Mouse (Mus musculus) forebrain, embryonic 11.5 days (tissue): ENCODE results near the gene Arpin. TPM values are rescaled to one million over a fixed set of nuclear protein-coding genes. Genes with fewer than 3 reads are reported as not detected.

ENCODE experiments used
- ATAC-seq: fragments of 200-750 bp; cut with Nextera tagmentation; replicated peaks from 2 replicates; pipeline ENCODE4 v1.8.0; 2017; ENCODE audit warnings: moderate TSS enrichment; ENCODE audit not compliant: low FRiP score
- DNase-seq: peaks from one replicate; pipeline ENCODE4 v3.0.0-alpha.2; 2017; ENCODE audit warnings: low spot score
- H3K27ac ChIP-seq: fragments of 300-500 bp; sonication (generic); 2 replicates; pipeline ENCODE4 v1.5.1; 2014; ENCODE audit warnings: low read depth, low read length
- H3K27me3 ChIP-seq: fragments of 300-500 bp; sonication (generic); 2 replicates; pipeline ENCODE4 v1.6.1; 2014; ENCODE audit warnings: mild to moderate bottlenecking, low read length, mixed read lengths; ENCODE audit not compliant: control insufficient read depth, insufficient read depth
- H3K36me3 ChIP-seq: fragments of 300-500 bp; sonication (generic); 2 replicates; pipeline ENCODE4 v1.6.1; 2014; ENCODE audit warnings: mild to moderate bottlenecking, low read length, moderate library complexity, mixed read lengths; ENCODE audit not compliant: control insufficient read depth, insufficient read depth
- H3K4me1 ChIP-seq: fragments of 300-500 bp; sonication (generic); replicated peaks from 2 replicates; pipeline ENCODE4 v1.6.1; 2014; ENCODE audit warnings: low read length, mixed read lengths; ENCODE audit not compliant: control insufficient read depth, insufficient read depth
- H3K4me2 ChIP-seq: fragments of 300-500 bp; sonication (generic); 2 replicates; pipeline ENCODE4 v1.6.1; 2014; ENCODE audit warnings: low read depth, mild to moderate bottlenecking, low read length, moderate library complexity, mixed read lengths; ENCODE audit not compliant: severe bottlenecking
- H3K4me3 ChIP-seq: fragments of 300-500 bp; sonication (generic); 2 replicates; pipeline ENCODE4 v1.5.1; 2014; ENCODE audit warnings: low read depth, low read length
- H3K9ac ChIP-seq: fragments of 300-500 bp; sonication (generic); 2 replicates; pipeline ENCODE4 v1.6.1; 2014; ENCODE audit warnings: low read length
- H3K9me3 ChIP-seq: fragments of 300-500 bp; sonication (generic); 2 replicates; pipeline ENCODE4 v1.6.1; 2016; ENCODE audit warnings: low read length, mixed read lengths; ENCODE audit not compliant: control insufficient read depth
- WGBS: fragments of 180-500 bp; shearing (Covaris S2); extraction: QIAGEN DNeasy Blood & Tissue Kit; methylation state at CpG from one replicate; pipeline ENCODE4 v1.1.7; 2014; 5-methylcytosine and 5-hydroxymethylcytosine counted together
- polyA plus RNA-seq: library from polyadenylated mRNA; unstranded; fragments of >200 nt; fragmentation: Nextera tagmentation; extraction: Ambion mirVana; gene quantifications from 2 replicates; pipeline ENCODE4 v1.2.1, GENCODE M21; 2014

The Arpin gene
- polyA plus RNA-seq, 1 experiment from 2014 or later: 20.8 TPM

- 89% methylated on average over 6 of the region's 6 CpGs for WGBS
- DNase-seq (no peak), ATAC-seq (no peak)
These were observed 15.1 kb upstream of the Arpin start for GRCm38 (mm10) chr7:79950236-79950635.

DNA sequence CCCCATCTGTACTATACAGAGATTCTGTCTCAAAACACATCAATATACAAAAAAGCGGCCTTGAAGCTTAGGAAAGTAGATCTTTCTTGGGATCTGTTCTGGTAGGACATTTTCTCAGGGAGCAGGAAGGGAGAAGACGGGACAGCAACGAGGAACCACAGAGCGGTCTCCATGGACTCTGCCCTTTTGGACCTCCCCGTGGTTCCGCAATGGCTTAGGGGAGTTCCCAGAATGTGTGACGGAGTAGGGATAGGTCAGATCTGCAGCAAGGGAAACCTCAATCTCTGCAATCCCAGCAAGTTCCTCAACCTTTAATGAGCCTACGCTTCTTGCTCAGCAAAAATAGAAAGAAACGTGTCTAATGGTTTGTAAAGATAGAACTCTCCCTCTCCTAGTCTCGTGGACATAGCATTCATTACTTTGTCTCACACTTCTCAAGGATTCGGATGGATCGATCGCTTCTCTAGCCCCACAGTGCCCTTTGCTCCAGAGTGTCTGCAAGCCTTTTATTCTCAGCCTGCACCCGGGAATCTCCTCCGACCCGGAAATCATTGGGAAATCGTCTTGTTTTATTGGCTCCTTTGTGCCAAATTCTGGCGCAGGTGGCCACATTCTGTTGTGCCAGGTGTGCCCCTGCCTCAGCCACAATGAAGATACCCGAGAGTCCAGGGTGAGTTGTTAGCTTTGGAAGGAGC, 499 bp upstream of the Arpin start:
- 8% methylated on average over 19 of the region's 19 CpGs for WGBS

More at GRCm38 (mm10) chr7:79950236-79950635, 15.1 kb upstream of the Arpin start:
- Histone ChIP-seq H3K9me3 (no peaks in the 10 kb centered on the region), H3K4me1 (no peaks in the 10 kb centered on the region), H3K36me3 (no peaks in the 10 kb centered on the region), H3K27me3 (no peaks in the 10 kb centered on the region), H3K4me3 (no peak overlapping the region), H3K9ac (no peak overlapping the region), H3K27ac (no peak overlapping the region), H3K4me2 (no peak overlapping the region)

GRCm38 (mm10) chr7:79934461-79934860, 698 bp downstream of the Arpin start:
- Histone ChIP-seq H3K27ac (no peak overlapping the region), H3K36me3 (no peaks in the 10 kb centered on the region), H3K27me3 (no peaks in the 10 kb centered on the region), H3K9ac (peak overlapping the region; percentile 78), H3K4me1 (peaks cover 6% of the 10 kb centered on the region; the same call in 1 of the 2 replicates), H3K4me3 (peak overlapping the region; percentile 50), H3K4me2 (peak overlapping the region; percentile 79), H3K9me3 (no peaks in the 10 kb centered on the region)
- whole genome bisulfite sequencing: 55% methylated on average over 5 of the region's 5 CpGs
- DNase-seq: no peak
- no peak for ATAC-seq

More for the DNA sequence above, 499 bp upstream of the Arpin start:
- peak overlapping the region; percentile 79 for H3K4me2 ChIP-seq
- H3K27me3 ChIP-seq: no peaks in the 10 kb centered on the region
- DNase-seq (no peak), ATAC-seq (no peak; the same call in 1 of the 2 replicates)
- H3K9ac ChIP-seq: peak overlapping the region; percentile 78
- no peak overlapping the region for H3K27ac ChIP-seq
- no peaks in the 10 kb centered on the region for H3K9me3 ChIP-seq
- H3K4me3 ChIP-seq: peak overlapping the region; percentile 50
- H3K4me1 ChIP-seq: peaks cover 6% of the 10 kb centered on the region; the same call in 1 of the 2 replicates
- H3K36me3 ChIP-seq: no peaks in the 10 kb centered on the region

DNA sequence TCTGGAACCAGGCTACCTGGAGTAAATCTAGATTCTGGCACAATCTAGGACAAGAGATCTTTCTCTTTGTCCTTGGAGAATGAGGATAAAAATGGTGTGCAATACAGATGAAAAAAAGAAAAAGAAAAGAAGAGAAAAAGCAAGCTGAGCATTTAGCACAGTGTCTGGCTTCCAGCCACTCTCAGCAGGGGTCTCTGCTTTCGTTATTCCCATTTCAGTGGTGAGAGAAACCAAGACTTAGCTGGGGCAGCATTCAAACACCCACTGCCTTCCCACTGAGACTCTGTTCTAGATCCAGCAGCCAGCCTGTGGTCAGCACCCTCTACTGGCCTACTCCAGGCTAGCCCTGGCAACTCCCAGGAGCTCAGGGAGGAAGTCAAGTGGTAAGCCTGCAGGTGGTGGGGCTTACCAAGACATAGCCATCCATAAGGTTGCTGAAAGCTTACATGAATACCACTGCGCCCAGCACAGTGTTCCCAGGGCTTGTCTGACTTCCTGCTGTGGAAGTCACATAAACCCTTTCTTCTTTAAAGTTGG, 6.6 kb downstream of the Arpin start:
- ATAC-seq (no peak), DNase-seq (no peak)
- no peaks in the 10 kb centered on the region for H3K9me3 ChIP-seq
- H3K4me2 ChIP-seq: no peak overlapping the region
- no peaks in the 10 kb centered on the region for H3K27me3 ChIP-seq
- no peaks in the 10 kb centered on the region for H3K4me1 ChIP-seq
- H3K27ac ChIP-seq: no peak overlapping the region
- WGBS: 79% methylated on average over 2 of the region's 2 CpGs
- H3K9ac ChIP-seq: no peak overlapping the region
- H3K36me3 ChIP-seq: no peaks in the 10 kb centered on the region
- H3K4me3 ChIP-seq: no peak overlapping the region

DNA sequence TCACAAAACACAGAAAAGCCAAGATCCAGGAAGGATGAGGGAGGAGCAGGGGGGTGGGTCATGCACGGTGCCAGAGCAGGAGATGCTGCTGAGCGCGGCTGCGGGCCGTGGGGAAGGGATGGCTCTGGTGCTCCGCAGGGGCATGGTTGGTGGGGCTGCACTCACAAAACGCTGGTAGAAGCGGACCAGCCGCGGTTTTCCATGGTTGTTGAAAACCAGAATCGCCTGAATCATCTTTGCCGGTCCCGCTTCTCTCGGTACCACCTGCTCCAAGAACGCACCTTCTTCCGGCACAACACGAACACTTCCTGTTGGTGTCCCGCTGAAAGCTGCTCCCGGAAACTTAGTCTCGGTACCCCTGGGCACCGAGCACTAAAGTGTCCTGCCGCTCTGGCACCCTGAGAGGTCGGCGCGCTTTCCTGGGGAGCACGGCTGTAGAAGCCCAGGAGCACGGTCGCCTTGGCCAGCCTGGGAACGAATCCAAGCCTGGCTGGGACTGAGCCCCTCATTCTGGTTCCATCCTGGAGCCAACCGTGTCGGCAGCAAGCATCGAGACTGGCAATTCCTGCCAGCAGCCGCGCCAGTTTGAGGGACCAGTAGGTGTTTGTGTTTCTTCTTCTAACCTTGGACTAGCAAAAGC, 14.7 kb downstream of the Arpin start, which contains the start of gene Ap3s2:
Gene Ap3s2 (minus strand): TSS at position 306 of the 640 bp plus-strand sequence.
- H3K27ac ChIP-seq: 0 out of 2 replicates have a peak within 1 kb of the TSS, but pooled peaks have one; percentile 39
- H3K9me3 ChIP-seq: no peaks in the 10 kb centered on the region
- 0% methylated on average over 34 of the region's 34 CpGs for WGBS

DNA sequence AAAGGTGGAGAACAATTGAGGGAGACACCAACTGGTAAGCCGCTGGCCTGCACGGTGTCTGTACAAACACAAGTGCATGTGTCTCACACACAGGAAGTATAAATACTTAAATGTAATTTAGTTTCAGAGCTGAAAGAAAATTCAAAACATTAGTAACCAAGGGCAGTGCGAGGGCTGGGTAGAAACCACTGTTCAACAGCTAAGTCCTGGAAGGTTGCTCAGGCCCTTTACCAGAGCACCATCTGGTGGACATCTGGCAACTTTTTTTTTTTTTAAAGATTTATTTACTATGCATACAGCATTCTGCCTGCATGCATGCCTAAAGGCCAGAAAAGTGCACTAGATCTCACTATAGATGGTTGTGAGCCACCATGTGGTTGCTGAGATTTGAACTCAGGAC, 20.6 kb downstream of the Arpin start:
- ATAC-seq (no peak), DNase-seq (no peak)
- H3K4me2 ChIP-seq: no peak overlapping the region
- no peak overlapping the region for H3K27ac ChIP-seq
- WGBS: 83% methylated on average over 3 of the region's 3 CpGs
- H3K9ac ChIP-seq: no peak overlapping the region
- no peaks in the 10 kb centered on the region for H3K9me3 ChIP-seq
- H3K27me3 ChIP-seq: no peaks in the 10 kb centered on the region
- H3K36me3 ChIP-seq: no peaks in the 10 kb centered on the region; the same call in 1 of the 2 replicates
- no peak overlapping the region for H3K4me3 ChIP-seq
- peaks cover 2% of the 10 kb centered on the region; the same call in 1 of the 2 replicates for H3K4me1 ChIP-seq

More for the DNA sequence above, 14.7 kb downstream of the Arpin start, which contains the start of gene Ap3s2:
- peak; percentile 92 for ATAC-seq
- Histone ChIP-seq H3K36me3 (no peaks in the 10 kb centered on the region), H3K4me1 (peaks cover 4% of the 10 kb centered on the region; the same call in 1 of the 2 replicates), H3K4me3 (peak within 1 kb of the TSS; percentile 76), H3K4me2 (peak within 1 kb of the TSS; percentile 73), H3K9ac (peak within 1 kb of the TSS; percentile 88), H3K27me3 (no peaks in the 10 kb centered on the region)
- peak; percentile 92 for DNase-seq

DNA sequence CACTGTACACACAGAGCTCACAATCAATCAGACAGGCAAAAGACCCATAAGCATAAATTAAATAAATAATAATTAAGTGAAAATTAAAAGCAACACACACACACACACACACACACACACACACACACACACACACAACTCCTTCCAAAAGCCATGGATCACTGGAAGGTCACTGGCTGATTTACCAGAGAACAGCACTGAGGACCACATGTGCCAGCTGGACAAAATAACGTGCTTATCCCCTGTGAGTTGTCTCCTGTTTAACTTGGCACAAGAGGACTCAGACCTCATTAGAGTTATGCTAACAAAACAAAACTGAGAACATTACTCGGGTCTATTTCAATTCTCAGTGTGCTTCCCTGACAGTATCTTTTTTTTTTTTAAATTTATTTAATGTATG, 27.8 kb downstream of the Arpin start:
- no peak for ATAC-seq
- no peak overlapping the region for H3K4me3 ChIP-seq
- WGBS: 88% methylated on average over 2 of the region's 2 CpGs
- H3K27ac ChIP-seq: no peak overlapping the region
- H3K4me2 ChIP-seq: no peak overlapping the region
- no peaks in the 10 kb centered on the region for H3K9me3 ChIP-seq
- no peaks in the 10 kb centered on the region for H3K36me3 ChIP-seq
- H3K9ac ChIP-seq: no peak overlapping the region
- no peak for DNase-seq
- no peaks in the 10 kb centered on the region for H3K27me3 ChIP-seq
- H3K4me1 ChIP-seq: no peaks in the 10 kb centered on the region

DNA sequence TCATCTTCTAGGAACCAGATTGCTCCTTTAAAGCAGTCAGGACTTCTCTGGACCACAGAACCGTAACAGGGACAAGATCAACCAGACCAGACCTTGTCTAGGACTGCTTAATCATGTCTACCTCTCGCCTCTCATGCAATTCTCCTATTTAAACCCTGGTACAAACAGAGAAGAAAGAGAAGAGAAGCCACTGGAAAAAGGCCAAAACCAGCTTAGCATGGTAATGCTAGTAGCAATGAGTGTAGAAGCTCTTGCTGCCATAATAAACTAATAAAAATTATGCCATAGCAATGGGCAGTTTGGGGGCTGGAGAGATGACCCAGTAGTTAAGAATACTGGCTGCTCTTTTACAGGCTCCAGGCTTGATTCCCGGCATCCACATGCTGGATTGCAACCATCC, 28.2 kb downstream of the Arpin start:
- H3K27ac ChIP-seq: no peak overlapping the region
- no peak overlapping the region for H3K4me2 ChIP-seq
- no peaks in the 10 kb centered on the region for H3K4me1 ChIP-seq
- 94% methylated on average over 3 of the region's 3 CpGs for WGBS
- no peaks in the 10 kb centered on the region for H3K9me3 ChIP-seq
- DNase-seq (no peak), ATAC-seq (no peak)
- no peaks in the 10 kb centered on the region for H3K36me3 ChIP-seq
- no peaks in the 10 kb centered on the region for H3K27me3 ChIP-seq
- H3K4me3 ChIP-seq: no peak overlapping the region
- no peak overlapping the region for H3K9ac ChIP-seq
